Mouse (Mus musculus): ENCODE measurements around the gene Rpl13a. TPM values are rescaled to one million over a fixed set of nuclear protein-coding genes. Genes with fewer than 3 reads are reported as not detected.
"Not testable (repeated sequence)": the region's sequence is repeated elsewhere in the genome, so short reads cannot be mapped to it uniquely, and the experiment has no call there.

Rpl13a gene
- total RNA-seq, 4 experiments from 2014 or later, result 580 to 769 (median 686) TPM

- peak; percentile 97 for DNase-seq (ENCODE audit: low spot score)
These were observed 7.5 kb upstream of the Rpl13a start, which contains the start of the genes Gm45713 and Flt3l for GRCm38 (mm10) chr7:45135993-45136567. Gene Gm45713 (minus strand): TSS chr7:45136231. Gene Flt3l (minus strand): TSS chr7:45136432.

- no peak for DNase-seq (ENCODE audit: low spot score)
These were observed 6.8 kb upstream of the Rpl13a start for GRCm38 (mm10) chr7:45135370-45135769.

GRCm38 (mm10) chr7:45134544-45135026 is 6.0 kb upstream of the Rpl13a start:
- no peak for DNase-seq (ENCODE audit: low spot score)

- DNase-seq (ENCODE audit: low spot score), result no peak
These were observed 5.0 kb upstream of the Rpl13a start for GRCm38 (mm10) chr7:45133446-45134159.

- no peak for DNase-seq (ENCODE audit: low spot score)
These were observed 3.3 kb upstream of the Rpl13a start for GRCm38 (mm10) chr7:45131850-45132249.

- no peak for DNase-seq (ENCODE audit: low spot score)
These were observed 1.4 kb upstream of the Rpl13a start for GRCm38 (mm10) chr7:45129776-45130512.

- DNase-seq (ENCODE audit: low spot score), result no peak
These were observed 757 bp upstream of the Rpl13a start for GRCm38 (mm10) chr7:45129318-45129717.

- DNase-seq (ENCODE audit: low spot score), result no peak
These were observed 799 bp downstream of the Rpl13a start for GRCm38 (mm10) chr7:45127700-45128224.

- no peak for DNase-seq (ENCODE audit: low spot score)
These were observed 1.5 kb downstream of the Rpl13a start for GRCm38 (mm10) chr7:45126844-45127699.

- no peak for DNase-seq (ENCODE audit: low spot score)
These were observed 2.3 kb downstream of the Rpl13a start for GRCm38 (mm10) chr7:45126147-45126843.

- not testable (repeated sequence) for DNase-seq (ENCODE audit: low spot score)
These were observed 2.9 kb downstream of the Rpl13a start for GRCm38 (mm10) chr7:45125649-45126048.

- no peak for DNase-seq (ENCODE audit: low spot score)
These were observed 3.4 kb downstream of the Rpl13a start for GRCm38 (mm10) chr7:45125144-45125600.

GRCm38 (mm10) chr7:45124224-45125143 is 4.1 kb downstream of the Rpl13a start, which contains the start of gene Rps11:
Gene Rps11 (minus strand): TSS chr7:45124439.
- DNase-seq (ENCODE audit: low spot score), result peak; percentile 99

- no peak for DNase-seq (ENCODE audit: low spot score)
These were observed 5.4 kb downstream of the Rpl13a start for GRCm38 (mm10) chr7:45123186-45123570.

GRCm38 (mm10) chr7:45122561-45123185 is 5.9 kb downstream of the Rpl13a start:
- DNase-seq (ENCODE audit: low spot score), result no peak

- no peak for DNase-seq (ENCODE audit: low spot score)
These were observed 6.6 kb downstream of the Rpl13a start for GRCm38 (mm10) chr7:45121966-45122365.

GRCm38 (mm10) chr7:45121404-45121803 is 7.2 kb downstream of the Rpl13a start:
- peak; percentile 72 for DNase-seq (ENCODE audit: low spot score)

- DNase-seq (ENCODE audit: low spot score), result no peak
These were observed 8.5 kb downstream of the Rpl13a start for GRCm38 (mm10) chr7:45119780-45120709.

All from heart, adult 8-10 months (tissue).